Mouse (Mus musculus) ES-E14 (cell line): ENCODE data around the gene Acad12. TPM values are rescaled to one million over a fixed set of nuclear protein-coding genes. Genes with fewer than 3 reads are reported as not detected.

ENCODE experiments used
- DNase-seq: peaks from one replicate; pipeline ENCODE4 v3.0.0-alpha.2; 2013; ENCODE audit warnings: low read depth, low spot score
- H3K27ac ChIP-seq: 2 replicates; pipeline ENCODE4 v1.5.1; 2012; ENCODE audit warnings: low read depth, mild to moderate bottlenecking, low read length, moderate library complexity, mixed read lengths; ENCODE audit not compliant: poor library complexity, insufficient read depth, severe bottlenecking
- H3K36me3 ChIP-seq: 2 replicates; pipeline ENCODE4 v1.6.1; 2012; ENCODE audit warnings: mild to moderate bottlenecking, low read length, moderate library complexity, mixed read lengths; ENCODE audit not compliant: control insufficient read depth, poor library complexity, insufficient read depth, severe bottlenecking
- H3K4me1 ChIP-seq, 2 experiments: fragments of 150-350 bp in 1 of 2; sonication (generic) in 1 of 2; 2 replicates each; pipeline ENCODE4 v1.6.1; 2012; ENCODE audit warnings: low read length in 2 of 2, mild to moderate bottlenecking in 1 of 2, mixed read lengths in 1 of 2; ENCODE audit not compliant: control insufficient read depth in 2 of 2, insufficient read depth in 2 of 2, poor library complexity in 1 of 2
- H3K4me3 ChIP-seq, 2 experiments: fragments of 150-350 bp in 1 of 2; sonication (generic) in 1 of 2; 2 replicates each; pipeline ENCODE4 v1.5.1; 2012; ENCODE audit warnings: low read length in 2 of 2, low read depth in 1 of 2, mild to moderate bottlenecking in 1 of 2, mixed read lengths in 1 of 2; ENCODE audit not compliant: insufficient read depth in 1 of 2, poor library complexity in 1 of 2, severe bottlenecking in 1 of 2
- H3K9ac ChIP-seq: 2 replicates; pipeline ENCODE4 v1.6.1; 2012; ENCODE audit warnings: low read depth, mild to moderate bottlenecking, low read length, mixed read lengths; ENCODE audit not compliant: poor library complexity, insufficient read depth, severe bottlenecking
- H3K9me3 ChIP-seq: fragments of 150-350 bp; sonication (generic); 2 replicates; pipeline ENCODE4 v1.6.1; 2012; ENCODE audit warnings: low read depth, mild to moderate bottlenecking, low read length; ENCODE audit not compliant: control insufficient read depth, insufficient read depth
- CHD2 ChIP-seq: IDR thresholded peaks from 2 replicates; pipeline ENCODE4 v1.6.1; 2014; ENCODE audit warnings: mild to moderate bottlenecking, low read depth, low read length, inconsistent platforms
- HCFC1 ChIP-seq: IDR thresholded peaks from 2 replicates; pipeline ENCODE4 v1.6.1; 2012; ENCODE audit warnings: low read length, inconsistent platforms, borderline replicate concordance; ENCODE audit not compliant: insufficient read depth
- MAFK ChIP-seq: IDR thresholded peaks from 2 replicates; pipeline ENCODE4 v1.6.1; 2014; ENCODE audit warnings: mild to moderate bottlenecking, low read depth, low read length, inconsistent platforms; ENCODE audit not compliant: insufficient read depth
- ZC3H11A ChIP-seq: IDR thresholded peaks from 2 replicates; pipeline ENCODE4 v1.6.1; 2012; ENCODE audit warnings: low read depth, mild to moderate bottlenecking, inconsistent platforms, low read length, borderline replicate concordance
- ZNF384 ChIP-seq: IDR thresholded peaks from 2 replicates; pipeline ENCODE4 v1.6.1; 2012; ENCODE audit warnings: low read depth, low read length, inconsistent platforms
- in situ Hi-C, 2 experiments: fragments of 600-800 bp; cut with MboI; formaldehyde crosslinking; loops; one replicate each; pipeline ENCODE4 v1.15.1; 2025; ENCODE audit warnings: low sequenced_read_pairs in 2 of 2, inconsistent platforms in 1 of 2; ENCODE audit not compliant: unreplicated experiment in 2 of 2
- total RNA-seq: library from RNA; depleted of rRNA; stranded (reverse); fragments of 300-350 nt; gene quantifications from 2 replicates; pipeline ENCODE4 v1.2.3, GENCODE M21; 2012; rRNA removed

Gene Acad12
- total RNA-seq, 1 experiment, result 6.0 TPM

GRCm38 (mm10) chr5:121564468-121564895, 54.3 kb downstream of the Acad12 start:
- Histone ChIP-seq H3K4me1 (peaks cover 0 to 13% of the 10 kb centered on the region in 2 experiments; a peak in 1 of 4 replicates), H3K36me3 (peaks cover 7% of the 10 kb centered on the region; the same call in 1 of the 2 replicates), H3K9me3 (no peaks in the 10 kb centered on the region), H3K4me3 (no peak overlapping the region), H3K27ac (no peak overlapping the region), H3K9ac (peak overlapping the region; percentile 63; the same call in 1 of the 2 replicates)
- DNase-seq, result peak; percentile 95
- in situ Hi-C loops, result no loop called here
- TF ChIP-seq ZNF384 (no peak), HCFC1 (no peak), ZC3H11A (0 out of 2 replicates have a peak, but pooled peaks have one; percentile 13)

- Histone ChIP-seq H3K4me1 (peaks cover 0 to 13% of the 10 kb centered on the region in 2 experiments; a peak in 1 of 4 replicates), H3K9ac (no peak overlapping the region), H3K36me3 (no peaks in the 10 kb centered on the region), H3K9me3 (no peaks in the 10 kb centered on the region), H3K4me3 (no peak overlapping the region), H3K27ac (no peak overlapping the region)
- no peak for DNase-seq
- in situ Hi-C loops, result no loop called here
- no peak for TF ChIP-seq CHD2
- no peak for TF ChIP-seq ZC3H11A
- no peak for TF ChIP-seq HCFC1
- no peak for TF ChIP-seq MAFK
- no peak for TF ChIP-seq ZNF384
These were observed 56.3 kb downstream of the Acad12 start for GRCm38 (mm10) chr5:121562436-121562835.

GRCm38 (mm10) chr5:121549196-121549595, 69.5 kb downstream of the Acad12 start:
- in situ Hi-C loops, result no loop called here
- TF ChIP-seq HCFC1 (no peak), CHD2 (no peak), ZNF384 (no peak), MAFK (no peak), ZC3H11A (no peak)
- H3K9ac ChIP-seq, result no peak overlapping the region
- H3K36me3 ChIP-seq, result no peaks in the 10 kb centered on the region
- peaks cover 0 to 2% of the 10 kb centered on the region in 2 experiments; a peak in 1 of 4 replicates for H3K4me1 ChIP-seq
- H3K9me3 ChIP-seq, result no peaks in the 10 kb centered on the region
- H3K27ac ChIP-seq, result no peak overlapping the region
- DNase-seq, result no peak
- H3K4me3 ChIP-seq, result no peak overlapping the region

- Histone ChIP-seq H3K27ac (no peak overlapping the region), H3K36me3 (no peaks in the 10 kb centered on the region), H3K9ac (no peak overlapping the region), H3K4me1 (peaks cover 0 to 4% of the 10 kb centered on the region in 2 experiments; a peak in 1 of 4 replicates), H3K9me3 (no peaks in the 10 kb centered on the region), H3K4me3 (no peak overlapping the region)
- in situ Hi-C loops, result no loop called here
- no peak for DNase-seq
- TF ChIP-seq HCFC1 (no peak), ZC3H11A (no peak), MAFK (no peak), CHD2 (no peak), ZNF384 (no peak)
These were observed 71.7 kb downstream of the Acad12 start for GRCm38 (mm10) chr5:121547084-121547483.

Other genes starting within 250 kb of the Acad12 start
- 13.8 and 15.6 TPM in 2 replicates for gene Trafd1, start 233.3 kb downstream of the Acad12 start, total RNA-seq
- 92.3 and 118 TPM in 2 replicates for gene Naa25, start 221.0 kb downstream of the Acad12 start, total RNA-seq
- 3.0 and 3.8 TPM in 2 replicates for gene Tmem116, start 167.0 kb downstream of the Acad12 start, total RNA-seq
- 339 and 444 TPM in 2 replicates for gene Erp29, start 166.4 kb downstream of the Acad12 start, total RNA-seq
- gene Adam1b, start 115.5 kb downstream of the Acad12 start, total RNA-seq, result 0.09 TPM in 1 of 2 replicates, not detected in the other
- 6.1 and 6.3 TPM in 2 replicates for gene Adam1a, start 73.5 kb downstream of the Acad12 start, total RNA-seq
- not detected in 2 replicates for gene Gm42878, start 73.5 kb downstream of the Acad12 start, total RNA-seq
- 94.3 and 111 TPM in 2 replicates for gene Mapkapk5, start 73.0 kb downstream of the Acad12 start, total RNA-seq
- gene Aldh2, start 25.1 kb downstream of the Acad12 start, total RNA-seq, result 157 and 238 TPM in 2 replicates
- gene Acad10, start 41.6 kb upstream of the Acad12 start, total RNA-seq, result 14.0 and 24.4 TPM in 2 replicates
- 24.2 and 31.8 TPM in 2 replicates for gene Brap, start 41.6 kb upstream of the Acad12 start, total RNA-seq
- gene Atxn2, start 92.4 kb upstream of the Acad12 start, total RNA-seq, result 45.2 and 58.0 TPM in 2 replicates
- 9.1 and 10.5 TPM in 2 replicates for gene Sh2b3, start 218.7 kb upstream of the Acad12 start, total RNA-seq
- gene Pheta1, start 230.0 kb upstream of the Acad12 start, total RNA-seq, result 13.4 and 13.6 TPM in 2 replicates